Mouse (Mus musculus) C2C12 (cell line): Measurements from ENCODE around the gene Gsto1.

Experiments used
- CEBPB ChIP-seq: IDR thresholded peaks from one replicate; pipeline ENCODE4 v1.6.1; 2011; ENCODE audit warnings: low read depth, mild to moderate bottlenecking, control low read depth, moderate library complexity
- CTCF ChIP-seq: IDR thresholded peaks from one replicate; pipeline ENCODE4 v1.5.1; 2011; ENCODE audit not compliant: control insufficient read depth, insufficient read depth, insufficient read length
- MAX ChIP-seq: IDR thresholded peaks from one replicate; pipeline ENCODE4 v1.6.1; 2011; ENCODE audit warnings: mild to moderate bottlenecking, control low read depth
- MYOD1 ChIP-seq: IDR thresholded peaks from one replicate; pipeline ENCODE4 v1.6.1; 2011; ENCODE audit warnings: low read depth; ENCODE audit not compliant: control insufficient read depth, insufficient read length
- MYOG ChIP-seq: IDR thresholded peaks from one replicate; pipeline ENCODE4 v1.6.1; 2011; ENCODE audit not compliant: control insufficient read depth, insufficient read length; ENCODE audit errors: extremely low read depth

DNA sequence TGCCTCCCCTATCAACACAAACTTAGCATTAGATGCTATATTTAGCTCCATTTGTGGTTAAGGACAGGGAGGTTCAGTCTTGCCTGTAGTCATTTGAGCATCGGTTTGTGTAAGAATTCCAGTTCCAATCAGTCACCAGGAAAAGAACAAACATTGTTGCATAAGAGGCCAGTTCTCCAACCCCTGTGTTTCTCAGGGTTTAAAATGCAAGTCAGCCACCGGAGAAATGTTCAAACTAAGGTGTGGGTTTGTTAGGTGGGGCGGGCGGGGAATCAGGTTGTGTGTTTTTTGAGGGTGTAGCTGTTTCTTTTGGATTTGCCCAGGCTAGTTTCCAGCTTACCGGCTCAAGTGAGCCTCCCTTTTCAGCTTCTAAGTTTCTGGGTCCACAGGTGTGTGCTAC lies 20.2 kb upstream of the Gsto1 start:
- TF ChIP-seq CTCF (no peak), MYOG (no peak), MYOD1 (no peak), MAX (no peak), CEBPB (no peak)
